Mouse (Mus musculus) brain, embryonic 14.5 days (tissue): ENCODE data around the gene Padi1. TPM values are rescaled to one million over a fixed set of nuclear protein-coding genes. Genes with fewer than 3 reads are reported as not detected.

ENCODE experiments used
- DNase-seq: peaks from one replicate; pipeline ENCODE4 v3.0.0-alpha.2; 2011; ENCODE audit warnings: low read depth
- CTCF ChIP-seq: fragments of 200-500 bp; IDR thresholded peaks from 2 replicates; pipeline ENCODE4 v1.5.1; 2012; ENCODE audit warnings: inconsistent platforms, mild to moderate bottlenecking, moderate library complexity, borderline replicate concordance; ENCODE audit not compliant: insufficient read depth, insufficient read length; ENCODE audit errors: extremely low read depth
- POLR2A ChIP-seq: fragments of 200-500 bp; IDR thresholded peaks from 2 replicates; pipeline ENCODE4 v1.6.1; 2012; ENCODE audit warnings: mild to moderate bottlenecking, inconsistent platforms, borderline replicate concordance; ENCODE audit not compliant: poor library complexity, insufficient read depth, insufficient read length, severe bottlenecking; ENCODE audit errors: extremely low read depth
- polyA plus RNA-seq: library from polyadenylated mRNA; depleted of rRNA; stranded (reverse); fragments of >200 nt; gene quantifications from 2 replicates; pipeline ENCODE4 v1.2.3, GENCODE M21; 2012

Padi1 gene
- polyA plus RNA-seq, 1 experiment: 0.03 TPM

DNA sequence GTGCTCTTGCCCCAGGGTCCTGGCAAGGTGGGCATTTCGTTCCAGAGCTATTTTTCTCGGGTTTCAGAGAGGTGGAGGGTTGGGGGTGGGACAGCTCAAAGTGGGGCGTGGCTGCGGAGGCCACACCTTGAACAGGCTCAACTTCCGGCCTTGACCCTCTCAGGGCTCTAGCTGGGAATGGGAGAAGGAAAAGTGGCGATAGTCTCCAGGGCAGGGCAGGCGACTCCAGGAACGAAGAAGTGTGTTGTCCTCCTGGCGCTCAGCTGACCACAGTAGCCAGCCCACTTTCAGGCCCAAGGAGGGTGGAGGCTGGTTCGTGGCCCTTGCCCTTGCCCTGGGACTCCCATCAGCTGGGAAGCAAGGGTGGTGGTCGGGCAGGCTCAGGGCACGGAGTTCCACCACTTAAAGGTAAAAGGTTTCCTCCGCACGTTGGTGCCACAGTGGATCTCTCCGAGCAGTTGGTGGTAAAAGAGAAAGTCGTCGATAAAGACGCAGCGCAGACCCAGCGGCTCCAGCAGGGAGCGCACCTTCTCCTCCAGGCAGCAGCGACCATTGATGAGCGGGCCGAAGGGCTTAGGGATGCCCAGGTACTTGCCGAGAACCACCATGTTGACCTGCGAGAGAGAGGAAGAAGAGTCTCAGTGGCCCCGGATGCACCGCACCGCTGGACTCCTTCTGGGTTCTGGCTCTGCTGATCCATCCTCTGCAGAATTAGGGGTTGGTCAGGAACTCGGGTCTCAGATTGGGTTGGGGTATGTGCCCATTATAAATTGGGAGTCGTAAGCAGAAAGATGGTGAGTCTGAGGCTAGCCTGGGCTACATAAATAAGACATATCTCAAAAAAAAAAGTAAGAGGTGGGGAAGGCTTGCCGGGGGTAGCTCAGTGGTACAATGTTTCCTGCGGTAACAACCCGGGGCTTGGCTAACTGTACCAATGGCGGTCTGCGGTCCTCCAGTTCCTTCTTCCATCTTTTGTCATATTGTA lies 31.0 kb downstream of the Padi1 start:
- no peak for DNase-seq
- no peak for TF ChIP-seq POLR2A
- TF ChIP-seq CTCF: peak; percentile 47

DNA sequence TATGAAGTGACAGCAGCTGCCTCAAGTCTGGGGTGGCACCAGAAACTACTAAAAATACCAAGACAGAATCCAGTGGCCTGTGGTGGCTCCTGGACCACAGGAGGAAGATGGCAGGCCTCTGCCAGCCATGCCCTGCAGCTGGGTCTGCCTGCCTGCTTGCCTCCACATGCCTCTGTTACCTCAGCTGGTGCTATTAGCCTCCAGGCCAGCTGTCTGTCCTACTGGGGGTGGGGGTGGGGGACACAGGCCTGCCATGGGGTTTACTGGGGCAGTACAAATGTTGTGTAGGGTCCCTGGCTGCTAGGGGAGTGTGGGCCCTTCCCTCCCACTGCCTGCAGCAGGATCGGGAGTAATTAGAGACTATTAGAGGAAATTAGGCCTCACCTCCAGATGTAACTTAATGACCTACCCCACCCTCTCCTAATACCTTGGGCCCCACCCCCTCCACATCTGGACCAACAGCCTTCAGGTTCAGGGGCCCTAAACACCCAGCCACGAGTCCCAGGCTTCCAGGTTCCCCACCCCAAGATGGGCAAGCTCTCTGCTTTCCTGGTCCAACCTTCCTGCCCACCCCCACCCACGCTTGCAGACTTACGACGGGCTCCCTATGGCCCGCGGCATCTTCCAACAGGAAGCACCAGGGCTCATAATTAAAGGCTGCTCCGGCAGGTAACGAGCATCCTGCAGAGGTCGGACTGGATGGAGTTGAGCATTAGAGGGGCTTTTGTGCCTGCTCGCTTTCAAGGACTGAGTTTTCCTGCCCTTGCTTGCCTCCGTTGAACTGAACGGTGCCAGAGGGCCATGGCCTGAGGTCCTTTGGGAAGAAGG lies 32.0 kb downstream of the Padi1 start:
- no peak for TF ChIP-seq POLR2A
- TF ChIP-seq CTCF: no peak
- DNase-seq: no peak

DNA sequence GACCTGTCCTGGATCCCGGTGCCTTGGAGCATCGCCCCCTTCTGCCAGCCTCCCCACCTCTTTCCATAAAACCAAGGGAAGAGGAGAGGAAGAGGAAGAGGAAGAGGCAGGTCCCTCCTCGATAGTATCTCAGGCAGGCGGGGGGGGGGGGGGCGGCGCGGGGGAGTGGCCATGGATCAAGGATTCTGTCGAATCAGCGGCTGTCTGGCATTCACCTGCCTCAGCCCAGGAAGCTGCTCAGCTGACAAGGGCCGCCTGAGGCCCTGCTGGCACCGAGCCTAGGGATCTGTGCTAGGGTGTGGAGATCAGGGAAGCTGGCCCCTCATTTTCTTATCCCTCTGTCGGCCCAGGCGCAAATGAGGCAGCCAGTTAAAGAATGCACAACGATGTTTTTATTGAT lies 33.0 kb downstream of the Padi1 start:
- TF ChIP-seq POLR2A (no peak), CTCF (no peak)
- peak; percentile 78 for DNase-seq

DNA sequence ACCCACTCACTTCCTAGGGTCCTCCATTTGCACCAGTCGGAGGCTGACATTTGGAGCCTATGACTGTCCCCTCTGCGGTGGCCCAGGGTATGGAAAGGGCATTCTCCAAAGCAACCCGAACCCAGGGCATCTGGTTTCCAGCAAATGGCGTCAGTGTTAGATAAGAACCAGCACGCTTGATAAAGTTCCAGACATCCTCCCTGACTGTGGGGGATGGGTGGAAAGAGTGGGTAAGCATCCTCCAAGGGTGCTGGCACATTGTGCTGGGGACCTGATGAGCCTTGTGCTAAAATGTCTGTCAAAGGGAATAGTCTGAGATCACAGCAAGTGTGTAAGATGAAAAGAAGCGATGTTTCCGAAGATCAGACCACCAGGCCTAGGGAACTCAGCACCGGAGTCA lies 33.4 kb downstream of the Padi1 start:
- no peak for TF ChIP-seq POLR2A
- no peak for TF ChIP-seq CTCF
- no peak for DNase-seq

DNA sequence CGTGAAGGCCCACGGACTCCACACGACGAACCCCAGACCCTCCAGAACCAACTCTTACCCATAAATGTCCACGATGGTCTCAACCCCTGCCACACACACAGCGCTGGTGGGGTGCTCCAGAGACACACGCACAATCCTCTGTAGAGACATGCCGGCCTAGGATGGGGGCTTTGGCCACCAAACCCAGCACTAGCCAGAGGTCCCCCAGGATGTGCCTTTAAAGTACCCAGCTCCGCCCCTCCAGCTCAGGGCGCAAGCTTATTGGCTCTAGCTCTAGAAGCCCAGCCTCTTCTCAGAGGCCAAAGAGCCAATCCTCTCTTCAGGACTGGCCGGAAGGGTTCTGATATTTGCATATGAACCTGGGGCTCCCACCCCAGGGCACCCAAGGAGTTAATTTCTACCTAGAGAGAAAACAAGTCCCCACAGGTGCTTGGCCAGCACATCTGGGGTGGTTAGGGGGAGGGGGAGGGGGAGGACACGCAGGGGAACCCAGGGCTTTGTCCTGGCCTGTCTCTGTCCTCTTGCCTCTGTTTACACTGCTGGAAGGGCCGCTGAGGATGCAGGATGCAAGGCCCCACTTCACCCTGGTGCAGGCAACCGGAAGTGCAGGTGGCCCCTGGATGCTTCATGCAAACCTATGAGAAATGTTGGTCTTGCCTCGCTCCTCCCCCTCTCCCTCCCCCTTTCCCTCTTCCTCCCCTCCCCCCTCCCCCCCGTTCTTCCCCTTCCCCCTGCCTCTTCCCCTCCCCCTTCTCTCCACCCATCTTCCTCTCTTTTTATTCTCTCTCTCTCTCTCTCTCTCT lies 34.9 kb downstream of the Padi1 start, which contains the start of gene Padi3:
Gene Padi3, minus strand, starts transcription at position 191 of the 803 bp plus-strand sequence.
- no peak for TF ChIP-seq POLR2A
- TF ChIP-seq CTCF: no peak
- no peak for DNase-seq

DNA sequence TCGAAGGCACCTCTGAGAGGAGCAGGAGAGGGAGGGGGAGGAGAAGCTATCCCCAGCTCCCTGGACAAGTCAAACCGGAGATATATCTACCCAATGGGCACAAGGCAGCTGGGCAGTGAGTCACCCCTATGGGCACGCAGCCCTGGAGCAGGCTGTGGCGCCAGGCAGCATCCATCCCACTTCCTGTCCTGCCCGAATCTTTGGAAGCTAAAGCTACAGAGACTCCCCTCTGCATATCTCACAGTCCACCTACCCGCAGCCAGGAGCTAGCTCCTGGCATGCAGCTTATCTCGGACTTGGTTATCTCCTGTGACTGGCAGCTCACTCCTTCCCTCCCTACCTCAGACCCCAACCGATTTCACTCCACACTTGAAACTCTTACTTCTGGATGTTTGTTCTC lies 36.5 kb downstream of the Padi1 start:
- DNase-seq: no peak
- no peak for TF ChIP-seq POLR2A
- TF ChIP-seq CTCF: no peak

DNA sequence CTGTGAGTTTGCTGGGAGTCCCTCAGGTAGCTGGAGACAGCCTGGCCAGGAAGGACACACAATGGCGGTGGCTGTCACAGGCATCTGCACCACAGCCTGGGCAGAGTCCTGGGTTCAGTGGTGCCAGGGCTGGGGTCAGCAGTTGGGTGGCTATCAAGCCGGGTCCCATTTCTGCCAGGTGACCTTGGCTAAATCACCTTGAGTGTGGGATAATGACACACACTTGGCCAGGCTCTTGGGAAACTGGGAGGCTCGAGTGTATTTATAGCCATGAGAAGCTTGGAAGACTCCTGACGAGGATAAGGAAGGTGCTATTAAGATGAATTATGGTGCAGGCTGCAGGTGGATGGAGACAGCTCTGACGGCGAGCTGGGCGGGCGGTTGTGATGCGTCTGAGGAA lies 41.0 kb downstream of the Padi1 start:
- DNase-seq: no peak
- TF ChIP-seq CTCF (no peak), POLR2A (no peak)

DNA sequence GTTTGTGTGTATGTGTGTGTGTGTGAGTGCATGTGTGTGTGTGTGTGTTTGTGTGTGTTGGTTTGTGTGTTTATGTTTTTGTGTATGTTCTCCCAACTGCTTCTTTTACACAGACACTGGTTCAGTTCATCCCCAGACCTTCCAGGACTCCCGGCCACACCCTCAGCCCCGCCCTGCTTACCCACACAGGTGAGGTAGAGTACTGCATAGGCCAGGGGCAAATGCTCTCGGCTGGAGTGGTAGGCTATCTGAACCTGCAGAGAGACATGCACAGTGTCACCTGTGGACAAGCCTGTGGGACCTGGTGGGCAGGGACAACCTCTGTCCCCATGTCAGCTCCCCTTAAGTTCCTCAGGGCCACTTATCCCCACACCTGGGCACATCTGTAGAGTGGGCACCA lies 44.2 kb downstream of the Padi1 start:
- no peak for TF ChIP-seq CTCF
- TF ChIP-seq POLR2A: no peak
- DNase-seq: no peak

DNA sequence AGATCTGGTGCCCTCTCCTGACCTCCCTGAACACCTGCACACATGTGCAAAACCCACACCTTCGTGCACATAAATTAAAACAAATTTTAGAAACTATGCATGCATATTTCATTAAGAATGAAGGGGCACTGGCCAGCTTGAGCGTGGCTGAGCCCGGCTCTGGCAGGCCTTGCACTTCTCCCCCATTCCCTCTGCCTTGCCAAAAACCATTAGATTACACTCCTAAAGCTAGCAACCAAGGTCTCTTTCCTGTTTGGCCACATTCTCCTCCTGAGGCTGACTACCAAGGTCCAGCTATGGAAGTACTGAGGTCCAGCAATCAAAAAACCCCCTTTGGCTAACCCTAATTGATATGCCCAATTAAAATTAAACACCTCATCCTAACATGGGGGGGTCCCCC lies 48.8 kb downstream of the Padi1 start:
- no peak for TF ChIP-seq CTCF
- TF ChIP-seq POLR2A: no peak
- DNase-seq: no peak

DNA sequence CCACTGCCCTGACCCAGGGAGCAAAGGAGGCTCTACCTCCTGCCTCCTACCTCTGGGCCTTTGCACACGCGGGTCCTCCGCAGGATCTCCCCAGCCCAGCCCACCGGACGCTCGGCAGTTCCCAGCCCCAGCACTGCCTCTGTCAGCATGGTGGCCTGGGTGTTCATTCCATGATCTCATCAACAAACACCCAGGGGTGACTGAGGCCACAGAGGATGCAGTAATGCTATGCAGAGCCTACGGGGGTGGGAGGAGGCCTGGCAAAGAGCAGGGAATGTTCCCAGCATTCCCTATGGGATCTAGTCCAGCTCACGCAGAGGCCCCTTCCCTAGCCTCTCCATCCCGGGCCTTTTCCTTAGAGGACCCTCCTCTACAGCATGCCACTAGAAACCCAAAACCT lies 50.9 kb downstream of the Padi1 start:
- no peak for TF ChIP-seq CTCF
- no peak for TF ChIP-seq POLR2A
- DNase-seq: no peak
